Mouse (Mus musculus): ENCODE measurements around the gene Ahdc1.

The Ahdc1 gene

DNA sequence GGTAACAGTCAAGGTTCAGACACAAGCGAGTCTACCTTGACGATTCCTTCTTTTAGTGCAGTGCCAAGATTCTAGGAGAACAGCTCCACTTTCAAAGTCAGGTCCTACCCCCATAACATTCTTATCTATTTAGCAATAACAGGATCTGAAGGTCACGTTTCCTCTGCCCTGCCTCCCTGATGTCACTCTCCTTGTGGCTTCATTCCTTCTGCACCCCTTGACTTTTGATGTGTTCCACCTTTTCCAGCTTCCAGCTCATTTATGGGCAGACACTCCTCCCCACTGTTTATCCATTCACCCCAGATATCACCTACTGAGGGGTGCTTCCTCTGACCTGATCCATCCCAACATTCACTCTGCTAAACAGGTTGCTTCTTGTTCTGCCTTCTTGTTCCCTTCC, 116.0 kb downstream of the Ahdc1 start:
- no peak for DNase-seq (ENCODE audit: low spot score)

Measured in left cerebral cortex, adult 11 months (tissue).